Mouse (Mus musculus) heart, postnatal 10 days (tissue): Measurements from ENCODE around the gene Tmem262. TPM values are rescaled to one million over a fixed set of nuclear protein-coding genes. Genes with fewer than 3 reads are reported as not detected.

Experiments used
- microRNA-seq, 2 experiments: library from miRNA; unstranded; fragments of <30 nt; microRNA quantifications; one replicate each; pipeline ENCODE4 v1.2.0; 2022
- total RNA-seq, 2 experiments: library from RNA; stranded (reverse); gene quantifications; 2 replicates each; pipeline ENCODE4 v1.2.3; 2021

The Tmem262 gene
- total RNA-seq, 2 experiments from 2014 or later = not detected

Small RNAs within 50 kb of the gene (microRNA-seq; reads per million reads assigned to microRNA genes)
- 0.70 to 0.95 reads per million in 2 experiments for gene Mir6988

Other genes with a start within 250 kb of the Tmem262 start
- 10 to 100 TPM; 19.0 to 20.5 TPM for gene Frmd8, start 204.8 kb upstream of the Tmem262 start, total RNA-seq
- gene Slc25a45, start 202.2 kb upstream of the Tmem262 start, total RNA-seq = 1 to 10 TPM; 4.6 to 5.9 TPM
- 1 to 10 TPM; 1.1 to 1.2 TPM for gene Tigd3, start 185.9 kb upstream of the Tmem262 start, total RNA-seq
- 100 to 1,000 TPM; 100 to 101 TPM for gene Dpf2, start 167.0 kb upstream of the Tmem262 start, total RNA-seq
- 10 to 100 TPM; 14.0 to 16.0 TPM for gene Cdc42ep2, start 155.2 kb upstream of the Tmem262 start, total RNA-seq
- gene Pola2, start 115.8 kb upstream of the Tmem262 start, total RNA-seq = 10 to 100 TPM; 21.1 TPM
- not detected for gene Slc22a20, start 93.9 kb upstream of the Tmem262 start, total RNA-seq
- gene Capn1, start 64.1 kb upstream of the Tmem262 start, total RNA-seq = 10 to 100 TPM; 32.6 to 37.8 TPM
- 10 to 100 TPM; 19.5 TPM for gene Syvn1, start 33.5 kb upstream of the Tmem262 start, total RNA-seq
- 10 to 100 TPM; 41.7 to 46.7 TPM for gene Mrpl49, start 22.2 kb upstream of the Tmem262 start, total RNA-seq
- gene Fau, start 22.2 kb upstream of the Tmem262 start, total RNA-seq = 100 to 1,000 TPM; 738 to 768 TPM
- 10 to 100 TPM; 13.6 to 13.9 TPM for gene Znhit2, start 18.8 kb upstream of the Tmem262 start, total RNA-seq
- 1 to 10 TPM; 2.7 to 2.9 TPM for gene Tm7sf2, start 11.7 kb upstream of the Tmem262 start, total RNA-seq
- gene Vps51, start 2.8 kb upstream of the Tmem262 start, total RNA-seq = 10 to 100 TPM; 36.4 TPM
- gene Gm28374, start 2.2 kb downstream of the Tmem262 start, total RNA-seq = not detected
- 10 to 100 TPM; 24.4 to 26.3 TPM for gene Zfpl1, start 4.9 kb downstream of the Tmem262 start, total RNA-seq
- gene Cdca5, start 5.0 kb downstream of the Tmem262 start, total RNA-seq = 1 to 10 TPM; 3.8 to 5.0 TPM
- gene AC131692.1, start 14.4 kb downstream of the Tmem262 start, total RNA-seq = under 1 TPM in 1 of 2 experiments, not detected in 1; 0.43 TPM
- under 1 TPM; 0.10 to 0.17 TPM for gene Naaladl1, start 25.7 kb downstream of the Tmem262 start, total RNA-seq
- 10 to 100 TPM; 10.2 to 13.9 TPM for gene Sac3d1, start 38.6 kb downstream of the Tmem262 start, total RNA-seq
- gene Snx15, start 48.3 kb downstream of the Tmem262 start, total RNA-seq = 10 to 100 TPM; 12.5 to 12.6 TPM
- gene Batf2, start 61.0 kb downstream of the Tmem262 start, total RNA-seq = under 1 TPM; 0.31 to 0.32 TPM
- gene Arl2, start 61.5 kb downstream of the Tmem262 start, total RNA-seq = 10 to 100 TPM; 60.5 to 63.5 TPM
- not detected for gene Majin, start 104.4 kb downstream of the Tmem262 start, total RNA-seq
- not detected for gene Gpha2, start 146.3 kb downstream of the Tmem262 start, total RNA-seq
- gene Ppp2r5b, start 155.8 kb downstream of the Tmem262 start, total RNA-seq = 10 to 100 TPM; 30.7 to 31.7 TPM
- 10 to 100 TPM; 17.7 to 19.0 TPM for gene Atg2a, start 161.6 kb downstream of the Tmem262 start, total RNA-seq
- 100 to 1,000 TPM; 129 to 181 TPM for gene Ehd1, start 196.7 kb downstream of the Tmem262 start, total RNA-seq
- 1 to 10 TPM; 9.6 to 9.9 TPM for gene Cdc42bpg, start 226.4 kb downstream of the Tmem262 start, total RNA-seq